Mouse (Mus musculus): ENCODE measurements around the gene Nisch.

Nisch gene

DNA sequence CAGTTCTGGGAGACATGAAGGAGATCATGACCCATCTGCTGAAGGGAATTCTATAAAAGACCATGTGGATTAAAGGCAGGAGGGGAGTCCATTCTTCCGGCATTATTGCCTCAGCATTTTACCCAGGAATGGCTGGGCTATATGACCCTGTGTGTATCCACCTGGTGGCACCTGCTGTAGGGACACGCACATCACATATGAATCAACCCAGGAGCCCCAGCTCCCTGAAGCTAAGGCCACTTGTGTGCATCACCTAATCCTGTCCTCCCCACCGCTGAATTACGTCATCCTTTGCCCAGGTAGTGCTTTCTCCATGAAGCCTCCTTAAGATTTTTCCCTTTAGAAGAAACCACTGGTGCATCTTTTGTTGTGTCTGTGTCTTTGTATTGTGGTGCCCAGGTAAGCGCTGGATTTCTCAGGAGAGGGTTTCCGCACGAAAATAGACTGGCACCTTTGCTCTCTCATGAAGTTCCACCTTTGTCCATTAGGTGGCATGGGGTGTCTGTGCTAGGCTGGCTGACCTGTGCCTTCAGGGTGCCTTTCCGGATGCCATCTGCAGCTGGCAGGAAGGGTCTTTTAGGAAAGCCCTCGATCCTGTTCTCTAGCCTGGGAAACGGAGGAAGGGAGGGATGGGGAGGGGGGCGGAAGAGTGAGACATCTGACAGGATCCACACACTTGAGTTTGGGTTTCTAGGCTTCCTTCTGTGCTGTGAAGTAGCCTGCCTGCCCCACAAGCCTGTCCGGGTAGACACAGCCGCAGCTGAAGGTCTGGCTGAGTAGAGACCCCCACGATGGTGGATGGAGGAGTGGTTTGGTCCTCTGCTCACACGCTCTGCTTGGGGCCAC lies 1.4 kb downstream of the Nisch start:
- no peak for DNase-seq (ENCODE audit: low read depth)

DNA sequence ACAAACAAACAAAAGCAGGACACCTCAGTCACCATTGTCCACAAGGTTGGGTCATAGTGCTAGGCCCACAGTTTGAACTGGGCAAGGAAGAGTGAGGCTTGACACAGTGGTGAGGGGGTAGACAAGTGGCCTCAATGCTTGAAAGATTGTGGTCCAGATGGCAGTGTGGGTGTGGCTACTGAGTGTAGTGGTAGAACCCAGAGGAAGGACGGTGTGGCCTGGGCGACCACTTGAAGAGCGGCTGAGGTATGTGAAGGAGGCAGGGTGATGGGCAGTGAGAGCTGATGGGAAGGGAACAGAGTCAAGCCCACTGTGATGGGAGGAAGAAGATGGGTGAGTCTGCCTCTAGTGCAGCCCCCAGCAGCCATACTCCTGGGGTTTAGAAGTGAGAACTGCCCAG lies 2.1 kb downstream of the Nisch start:
- DNase-seq (ENCODE audit: low read depth), result no peak

- no peak for DNase-seq (ENCODE audit: low read depth)
Measured at GRCm38 (mm10) chr14:31213868-31214267, 2.9 kb downstream of the Nisch start.

GRCm38 (mm10) chr14:31212499-31212898 lies 4.2 kb downstream of the Nisch start:
- DNase-seq (ENCODE audit: low read depth), result no peak

DNA sequence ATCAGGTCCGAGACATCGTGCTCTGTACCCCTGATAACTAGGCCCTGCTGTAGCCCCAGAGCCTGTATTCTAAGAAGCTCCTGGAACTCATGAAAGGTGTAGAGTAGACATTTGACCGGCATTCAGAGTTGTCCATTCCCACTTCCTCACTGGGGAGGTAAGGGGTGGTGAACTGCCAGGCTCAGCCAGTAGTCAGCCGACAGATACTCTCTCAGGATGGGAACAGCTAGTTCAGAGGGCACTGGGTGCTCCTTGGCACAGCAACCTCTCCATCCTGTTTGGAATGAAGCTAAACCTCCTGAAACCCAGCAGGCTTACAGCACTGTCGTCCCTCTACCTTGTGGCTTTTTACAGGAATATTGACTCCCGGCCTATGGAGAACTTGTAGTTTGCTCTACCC lies 4.9 kb downstream of the Nisch start:
- no peak for DNase-seq (ENCODE audit: low read depth)

GRCm38 (mm10) chr14:31209133-31209557 lies 7.6 kb downstream of the Nisch start:
- DNase-seq (ENCODE audit: low read depth), result no peak

- DNase-seq (ENCODE audit: low read depth), result no peak
Measured at GRCm38 (mm10) chr14:31208084-31208483, 8.7 kb downstream of the Nisch start, which contains the start of gene Tnnc1. TSS of gene Tnnc1 (plus strand) at chr14:31208312.

- no peak for DNase-seq (ENCODE audit: low read depth)
Measured at GRCm38 (mm10) chr14:31207070-31207830, 9.5 kb downstream of the Nisch start.

DNA sequence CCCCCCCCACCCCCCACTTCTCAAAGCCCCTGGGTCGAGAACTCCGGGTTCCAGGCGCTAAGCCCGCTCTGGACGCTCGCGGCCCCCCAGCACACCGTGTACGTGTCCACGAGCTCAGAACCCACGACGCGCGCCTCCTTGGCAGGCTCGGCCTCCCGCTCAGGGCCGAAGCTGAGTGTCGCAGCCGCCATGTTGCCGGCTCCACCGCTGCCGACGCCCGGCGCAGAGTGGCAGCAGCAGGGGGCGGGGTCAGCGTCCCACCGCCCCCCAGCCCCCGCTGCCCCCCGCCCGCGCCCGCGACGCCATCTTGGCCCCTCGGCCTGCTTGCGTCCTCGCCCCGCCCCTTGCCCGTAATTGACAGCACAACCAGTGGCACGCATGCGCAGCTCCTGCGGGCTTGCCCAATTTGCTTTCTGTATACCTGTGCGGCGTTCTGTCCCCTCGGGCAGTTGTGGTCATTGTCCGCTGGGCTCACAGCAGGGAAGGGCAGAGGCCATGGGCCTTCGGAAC lies 10.2 kb downstream of the Nisch start:
- no peak for DNase-seq (ENCODE audit: low read depth)

GRCm38 (mm10) chr14:31205562-31206467 lies 10.9 kb downstream of the Nisch start:
- no peak for DNase-seq (ENCODE audit: low read depth)

DNA sequence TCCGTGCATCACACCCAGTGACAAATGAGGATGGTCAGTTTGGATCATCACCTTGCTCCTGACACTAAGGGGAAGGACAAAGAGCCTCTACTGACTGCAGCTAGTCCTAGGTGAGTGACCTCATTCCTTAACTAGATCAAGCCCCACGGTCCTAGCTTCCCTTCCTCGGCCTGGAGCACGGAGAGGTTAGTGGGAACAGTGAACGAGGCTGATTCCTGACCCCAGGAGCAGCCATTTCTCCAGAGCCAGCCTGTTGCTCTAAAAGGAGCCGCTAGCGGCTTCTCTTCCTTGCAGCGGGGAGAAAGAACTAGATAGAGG lies 11.5 kb downstream of the Nisch start:
- no peak for DNase-seq (ENCODE audit: low read depth)

DNA sequence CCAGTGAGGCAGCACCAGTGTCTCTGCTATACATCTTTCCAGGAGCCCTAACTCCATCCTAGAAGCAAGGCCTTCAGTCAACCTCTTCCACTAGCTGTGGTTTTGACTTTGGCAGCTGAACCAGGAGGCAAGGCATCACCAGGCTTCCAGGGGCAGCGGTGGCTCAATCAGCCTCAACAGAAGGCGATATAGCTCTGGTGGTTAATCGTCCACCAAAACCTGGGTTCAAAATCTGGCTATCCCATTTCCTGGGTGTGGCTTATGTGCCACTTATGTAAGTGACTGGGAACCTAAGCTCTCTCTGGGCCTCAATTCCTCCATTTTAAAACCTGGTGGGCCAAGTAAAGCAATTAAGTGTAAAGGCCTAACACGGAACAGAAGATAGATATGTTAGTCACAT lies 11.9 kb downstream of the Nisch start:
- no peak for DNase-seq (ENCODE audit: low read depth)

DNA sequence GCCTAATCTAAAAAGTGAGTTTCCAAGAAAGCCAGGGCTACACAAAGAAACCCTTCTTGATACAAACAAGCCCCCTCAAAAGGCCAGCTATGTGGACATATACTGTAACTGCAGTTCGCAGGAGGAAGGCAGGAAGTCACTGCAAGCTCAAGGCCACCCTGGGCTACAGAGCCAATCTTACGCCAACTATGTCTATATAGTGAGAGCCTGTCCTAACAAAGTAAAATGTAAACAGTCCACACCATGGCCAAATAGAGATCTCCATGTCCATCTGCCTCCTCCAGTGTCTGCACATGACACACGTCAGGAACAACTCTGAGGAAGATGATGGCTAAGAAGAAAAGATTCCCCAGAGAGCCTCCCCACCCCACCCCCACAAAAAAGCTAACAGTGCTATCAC lies 16.7 kb downstream of the Nisch start:
- DNase-seq (ENCODE audit: low read depth), result no peak

- no peak for DNase-seq (ENCODE audit: low read depth)
Measured at GRCm38 (mm10) chr14:31199599-31199998, 17.1 kb downstream of the Nisch start.

GRCm38 (mm10) chr14:31197547-31198516 lies 18.9 kb downstream of the Nisch start:
- no peak for DNase-seq (ENCODE audit: low read depth)

DNA sequence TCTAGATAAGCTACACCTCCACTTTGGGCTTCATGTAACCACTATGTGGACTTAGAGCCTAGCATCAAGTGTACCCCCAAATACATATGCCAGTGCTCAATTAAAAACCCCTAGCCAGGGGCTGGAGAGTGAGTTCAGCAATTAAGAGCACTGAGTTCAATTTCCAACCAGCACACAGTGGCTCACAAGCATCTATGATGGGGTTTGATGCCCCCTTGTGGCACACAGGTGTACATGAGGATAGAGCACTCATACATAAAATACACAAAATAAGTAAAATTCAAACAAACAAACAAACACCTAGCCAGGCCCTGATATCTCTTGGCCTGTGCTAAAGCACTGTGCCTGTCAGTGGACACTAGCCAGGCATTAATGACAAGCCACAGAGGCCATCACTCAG lies 20.8 kb downstream of the Nisch start:
- no peak for DNase-seq (ENCODE audit: low read depth)

DNA sequence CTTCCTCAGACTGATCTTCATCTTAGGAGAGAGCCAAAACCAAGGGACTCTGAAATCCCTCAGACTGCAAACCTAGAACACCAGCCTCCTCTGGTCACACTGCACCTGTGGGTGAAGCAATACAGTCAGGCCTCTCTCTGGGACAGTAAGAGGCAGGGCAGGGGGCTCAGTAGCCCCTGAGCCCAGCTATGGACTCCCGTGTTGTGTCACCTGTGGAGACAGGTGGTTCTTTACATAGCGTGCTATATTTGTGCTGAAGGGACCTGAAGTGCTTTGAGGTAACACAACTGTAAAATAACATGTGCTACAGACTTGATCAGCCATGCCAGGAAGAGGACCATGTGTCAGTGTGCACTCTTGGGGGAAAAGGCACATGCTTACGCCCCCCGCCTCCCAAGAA lies 21.2 kb downstream of the Nisch start:
- no peak for DNase-seq (ENCODE audit: low read depth)

- peak; percentile 94 for DNase-seq (ENCODE audit: low read depth)
Measured at GRCm38 (mm10) chr14:31194891-31195513, 21.7 kb downstream of the Nisch start.

DNA sequence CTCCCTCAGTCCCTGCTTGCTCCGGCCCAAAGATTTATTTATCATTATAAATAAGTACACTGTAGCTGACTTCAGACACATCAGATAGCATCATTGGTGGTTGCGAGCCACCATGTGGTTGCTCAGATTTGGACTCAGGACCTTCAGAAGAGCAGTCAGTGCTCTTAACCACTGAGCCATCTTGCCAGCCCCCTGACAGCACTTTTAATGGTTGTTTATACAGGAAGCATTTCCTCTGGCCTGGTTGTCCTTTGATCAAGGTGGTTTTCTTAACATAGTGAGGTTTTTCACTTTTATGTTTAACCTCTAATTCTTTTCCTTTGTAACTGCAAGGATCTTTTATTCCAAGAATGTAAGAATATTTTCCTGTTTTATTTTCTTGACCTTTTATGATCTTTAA lies 22.3 kb downstream of the Nisch start:
- DNase-seq (ENCODE audit: low read depth), result no peak

GRCm38 (mm10) chr14:31193791-31194190 lies 23.0 kb downstream of the Nisch start:
- no peak for DNase-seq (ENCODE audit: low read depth)

DNA sequence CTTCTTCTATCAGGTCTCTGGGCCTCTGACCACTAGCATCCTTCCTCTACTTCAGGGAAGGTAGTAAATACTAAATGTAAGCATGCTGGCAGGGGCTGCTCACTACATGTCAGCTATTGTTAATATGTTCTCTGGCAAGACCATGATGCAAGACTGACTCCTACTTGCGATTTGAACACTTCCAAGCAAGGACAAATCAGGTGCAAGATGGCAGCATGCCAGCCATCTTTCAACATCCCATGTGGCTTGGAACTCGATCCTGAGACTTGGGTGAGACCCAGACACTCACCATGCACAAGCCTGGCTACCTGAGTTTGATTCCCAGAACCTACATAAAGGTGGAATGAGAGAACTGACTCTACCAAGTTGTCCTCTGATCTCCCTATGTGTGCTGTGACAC lies 24.8 kb downstream of the Nisch start:
- no peak for DNase-seq (ENCODE audit: low read depth)

Measured in fibroblast of lung, adult 2 months (primary cell).